Mouse (Mus musculus): Measurements from ENCODE around the gene Slc8a1.

Gene Slc8a1

GRCm38 (mm10) chr17:81360571-81360970, 377.6 kb downstream of the Slc8a1 start:
- DNase-seq (ENCODE audit: low spot score) = no peak

DNA sequence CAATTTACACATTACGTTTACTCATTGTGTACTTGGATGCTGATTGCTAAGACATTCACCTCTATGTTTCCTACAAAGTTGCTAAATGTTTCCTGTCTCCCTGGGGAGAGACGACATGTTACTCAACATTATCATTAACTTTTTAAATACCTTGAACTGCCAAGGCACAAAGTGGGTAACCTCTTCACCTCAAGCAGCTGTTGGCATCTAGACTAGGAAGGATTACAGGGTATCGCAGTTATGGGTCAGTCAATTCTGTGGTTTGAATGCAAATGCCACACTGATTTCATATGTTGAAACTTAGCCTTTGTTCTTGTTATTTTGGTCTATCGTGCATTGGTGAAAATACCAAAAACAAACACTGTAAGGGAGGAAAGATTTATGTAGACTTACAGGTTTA, 378.1 kb downstream of the Slc8a1 start:
- DNase-seq (ENCODE audit: low spot score) = no peak

DNA sequence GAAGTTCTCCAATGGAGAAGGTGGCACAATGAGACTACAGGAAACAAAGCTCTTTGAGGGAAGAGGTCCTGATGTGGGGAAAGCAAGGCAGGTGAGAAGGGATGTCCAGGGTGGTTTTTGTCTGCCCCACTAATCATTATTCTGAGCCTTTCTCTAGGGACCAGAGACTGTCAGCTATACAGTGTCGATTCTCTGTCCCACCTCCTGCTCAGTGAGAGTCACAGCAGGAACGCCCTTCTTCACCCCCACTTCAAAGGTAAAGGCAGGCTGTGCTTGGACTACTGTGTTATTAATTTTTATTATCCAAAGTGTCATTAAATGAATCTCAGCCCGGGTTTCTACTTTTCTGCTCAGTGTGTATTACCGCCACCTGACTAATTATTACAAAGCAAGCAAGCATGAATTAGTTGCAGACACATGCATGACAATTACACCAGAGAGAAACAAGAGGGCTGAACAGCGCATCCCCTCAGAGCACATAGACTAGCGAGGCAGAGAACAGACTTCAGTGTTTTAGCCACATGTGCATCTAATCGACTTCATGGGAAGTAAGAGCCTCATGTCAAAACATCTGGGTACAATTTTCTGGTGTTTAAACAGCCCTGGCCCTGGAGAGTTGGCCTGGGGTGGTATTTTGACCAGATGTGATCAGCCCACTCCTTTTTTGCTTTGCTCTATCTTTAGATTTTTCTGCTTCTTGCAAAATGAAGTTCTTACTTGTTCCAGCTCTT, 402.0 kb downstream of the Slc8a1 start:
- DNase-seq (ENCODE audit: low spot score) = no peak

DNA sequence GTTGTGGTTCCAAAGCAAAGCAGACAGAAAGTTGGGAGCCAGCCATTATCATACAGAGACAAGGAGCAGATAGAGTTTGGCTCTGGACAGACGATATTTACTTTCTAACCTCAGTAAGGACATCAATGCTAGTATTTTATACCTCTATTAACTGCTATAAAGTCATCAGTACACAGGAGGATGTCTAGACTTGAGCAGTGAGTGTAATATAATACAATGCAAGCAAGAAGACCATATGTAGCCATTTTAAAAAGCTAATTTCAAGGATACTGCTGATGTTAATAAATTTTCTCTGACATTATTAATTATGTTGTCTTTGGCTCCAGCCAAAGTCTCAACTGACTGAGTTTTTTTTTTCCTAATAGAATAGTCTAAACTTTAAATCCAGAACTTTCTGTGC, 402.7 kb downstream of the Slc8a1 start:
- DNase-seq (ENCODE audit: low spot score) = no peak
